11 mouse cellular contexts compared by ENCODE assay signal in the genomic region with DNA sequence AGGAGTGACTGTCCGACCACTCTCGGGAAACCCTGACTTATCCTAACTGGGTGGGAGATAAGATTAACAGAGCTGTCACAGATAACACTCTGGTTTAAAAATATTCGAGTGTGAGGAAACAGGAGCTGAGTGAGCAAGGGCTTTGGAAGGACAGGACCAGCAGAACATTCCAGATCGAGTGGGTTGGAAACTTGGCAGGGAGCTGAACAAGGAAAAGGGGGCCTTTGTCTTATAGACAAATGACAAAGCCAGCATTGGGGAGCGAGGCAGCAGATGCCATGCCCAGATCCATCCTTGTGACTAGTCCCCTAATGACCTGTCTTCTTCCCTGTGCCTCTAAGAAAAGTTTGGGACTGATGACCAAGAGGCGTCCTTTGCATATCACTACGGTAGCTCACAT. TPM values are rescaled to one million over a fixed set of nuclear protein-coding genes. Genes with fewer than 3 reads are reported as not detected.
DNase-seq lines count a peak whose midpoint lies in the region; ATAC-seq and TF ChIP-seq lines count a peak whose summit lies in the region.
"Had no signal": no experiment of that assay in that cellular context is flagged by ENCODE, and none has a peak within 500 bp of the region (broad histone marks: within the 10 kb centered on the region; RNA-seq: fewer than 3 reads in every experiment).

No protein-coding gene starts in this region.

- H3K27ac ChIP-seq in heart, embryonic 10.5 days: peak overlapping the region; percentile 91
- no peak overlapping the region for H3K27ac ChIP-seq in intestine, postnatal 0 days (ENCODE audit: low read depth, low read length)

- no peaks in the 10 kb centered on the region for H3K27me3 ChIP-seq in heart, embryonic 10.5 days (ENCODE audit: insufficient read depth, poor library complexity, severe bottlenecking)
- H3K27me3 ChIP-seq in intestine, postnatal 0 days (replicated peaks; ENCODE audit: control insufficient read depth, insufficient read depth, low read length): no peaks in the 10 kb centered on the region

- peaks cover 21% of the 10 kb centered on the region for H3K36me3 ChIP-seq in heart, embryonic 10.5 days
- H3K36me3 ChIP-seq in intestine, postnatal 0 days (ENCODE audit: control insufficient read depth, insufficient read depth): no peaks in the 10 kb centered on the region

- peak overlapping the region; percentile 35 for H3K4me2 ChIP-seq in intestine, postnatal 0 days (replicated peaks; ENCODE audit: low read depth)

- peaks cover 21% of the 10 kb centered on the region; the same call in 1 of the 2 replicates for H3K4me1 ChIP-seq in heart, embryonic 10.5 days
- 0 out of 2 replicates have a peak, but pooled peaks cover 3% of the 10 kb centered on the region for H3K4me1 ChIP-seq in intestine, postnatal 0 days (replicated peaks; ENCODE audit: control insufficient read depth, insufficient read depth, low read length)

- H3K9me3 ChIP-seq in heart, embryonic 10.5 days: no peaks in the 10 kb centered on the region
- no peaks in the 10 kb centered on the region for H3K9me3 ChIP-seq in intestine, postnatal 0 days (ENCODE audit: control insufficient read depth)

- DNase-seq in frontal cortex, postnatal 14 days (ENCODE audit: low spot score in 2 of 2): no peak
- DNase-seq in layer of hippocampus, adult 9-11 months: peak; percentile 68
- no peak for DNase-seq in layer of hippocampus, postnatal 25 days (ENCODE audit: extremely low spot score in 1 of 2, low spot score in 1 of 2)
- DNase-seq in heart, embryonic 10.5 days (ENCODE audit: low spot score): no peak
- DNase-seq: cerebellum, postnatal 36 days; spleen, adult 18-20 months; thymus, postnatal 14 days had no signal

- no peak overlapping the region for H3K9ac ChIP-seq in intestine, postnatal 0 days (ENCODE audit: low read depth, low read length)

- ATAC-seq in frontal cortex, adult (ENCODE audit: low TSS enrichment): peak; percentile 13; the same call in 1 of the 2 replicates
- no peak for ATAC-seq in intestine, postnatal 0 days
- no peak for ATAC-seq in activated CD4-positive, CD25-positive, alpha-beta regulatory T cell, adult 4 months
- no peak for ATAC-seq in megakaryocyte progenitor cell, adult 5-6 weeks (replicated peaks; ENCODE audit: poor library complexity)

- H3K4me3 ChIP-seq in heart, embryonic 10.5 days: peak overlapping the region; percentile 65
- H3K4me3 ChIP-seq in intestine, postnatal 0 days (ENCODE audit: low read depth, low read length): peak overlapping the region; percentile 21

- no peak for TF ChIP-seq CTCF in intestine, postnatal 0 days (IDR thresholded peaks at IDR 0.05; ENCODE audit: low read depth)

- 22% methylated on average over 7 of the region's 7 CpGs for WGBS in heart, embryonic 10.5 days
- 43% methylated on average over 7 of the region's 7 CpGs for WGBS in intestine, postnatal 0 days

RNA-seq across cellular contexts. Expression of a gene that starts 1.8 kb away (rescaled TPM):
- total RNA-seq in layer of hippocampus, postnatal 25 days (2021): 1 to 10 TPM in 1 of 2 experiments, under 1 TPM in 1; 0.96 to 1.7 TPM
- polyA plus RNA-seq in heart, embryonic 10.5 days (2016; fragmentation: Nextera tagmentation; extraction: Ambion mirVana): 227 and 370 TPM in 2 replicates
- 10.3 and 10.4 TPM in 2 replicates for polyA plus RNA-seq in intestine, postnatal 0 days (2015; fragmentation: Nextera tagmentation; extraction: Ambion mirVana)
- polyA plus RNA-seq in activated CD4-positive, CD25-positive, alpha-beta regulatory T cell, adult 4 months (2017; shearing (Covaris generic)): 1 to 10 TPM in 1 of 2 experiments, not detected in 1; 1.3 TPM
- total RNA-seq in megakaryocyte progenitor cell, adult 5-6 weeks (2015): not detected in 2 replicates
- not detected in 2 replicates for total RNA-seq in megakaryocyte progenitor cell, adult 5-6 weeks (2017)

RNA-seq across cellular contexts. Expression of a gene that starts 2.8 kb away (rescaled TPM):
- total RNA-seq in layer of hippocampus, postnatal 25 days (2021): 100 to 1,000 TPM; 125 to 157 TPM
- polyA plus RNA-seq in heart, embryonic 10.5 days (2016; fragmentation: Nextera tagmentation; extraction: Ambion mirVana): 483 and 791 TPM in 2 replicates
- polyA plus RNA-seq in intestine, postnatal 0 days (2015; fragmentation: Nextera tagmentation; extraction: Ambion mirVana): 80.4 and 83.2 TPM in 2 replicates
- polyA plus RNA-seq in activated CD4-positive, CD25-positive, alpha-beta regulatory T cell, adult 4 months (2017; shearing (Covaris generic)): 1 to 10 TPM; 3.7 to 4.5 TPM
- total RNA-seq in megakaryocyte progenitor cell, adult 5-6 weeks (2015): 0.71 and 0.99 TPM in 2 replicates
- total RNA-seq in megakaryocyte progenitor cell, adult 5-6 weeks (2017): 0.34 and 0.54 TPM in 2 replicates

RNA-seq across cellular contexts. Expression of a gene that starts 7.6 kb away (rescaled TPM):
- 1 to 10 TPM; 1.7 to 1.9 TPM for total RNA-seq in layer of hippocampus, postnatal 25 days (2021)
- 8.4 TPM in 2 replicates for polyA plus RNA-seq in heart, embryonic 10.5 days (2016; fragmentation: Nextera tagmentation; extraction: Ambion mirVana)
- polyA plus RNA-seq in intestine, postnatal 0 days (2015; fragmentation: Nextera tagmentation; extraction: Ambion mirVana): 45.3 and 50.2 TPM in 2 replicates
- polyA plus RNA-seq in activated CD4-positive, CD25-positive, alpha-beta regulatory T cell, adult 4 months (2017; shearing (Covaris generic)): not detected
- total RNA-seq in megakaryocyte progenitor cell, adult 5-6 weeks (2015): 0.64 TPM in 1 of 2 replicates, not detected in the other
- 0.71 TPM in 1 of 2 replicates, not detected in the other for total RNA-seq in megakaryocyte progenitor cell, adult 5-6 weeks (2017)

RNA-seq across cellular contexts. Expression of a gene that starts 14.1 kb away (rescaled TPM):
- 1 to 10 TPM; 5.1 to 5.8 TPM for total RNA-seq in layer of hippocampus, postnatal 25 days (2021)
- 10.6 and 12.2 TPM in 2 replicates for polyA plus RNA-seq in heart, embryonic 10.5 days (2016; fragmentation: Nextera tagmentation; extraction: Ambion mirVana)
- polyA plus RNA-seq in intestine, postnatal 0 days (2015; fragmentation: Nextera tagmentation; extraction: Ambion mirVana): 5.1 and 6.1 TPM in 2 replicates
- 1 to 10 TPM; 6.5 to 7.5 TPM for polyA plus RNA-seq in activated CD4-positive, CD25-positive, alpha-beta regulatory T cell, adult 4 months (2017; shearing (Covaris generic))
- 6.9 and 7.8 TPM in 2 replicates for total RNA-seq in megakaryocyte progenitor cell, adult 5-6 weeks (2015)
- total RNA-seq in megakaryocyte progenitor cell, adult 5-6 weeks (2017): 6.0 and 7.0 TPM in 2 replicates

RNA-seq across cellular contexts. Expression of a gene that starts 14.6 kb away (rescaled TPM):
- 10 to 100 TPM; 83.7 to 91.2 TPM for total RNA-seq in layer of hippocampus, postnatal 25 days (2021)
- polyA plus RNA-seq in heart, embryonic 10.5 days (2016; fragmentation: Nextera tagmentation; extraction: Ambion mirVana): 5.3 and 7.6 TPM in 2 replicates
- 2.4 and 2.9 TPM in 2 replicates for polyA plus RNA-seq in intestine, postnatal 0 days (2015; fragmentation: Nextera tagmentation; extraction: Ambion mirVana)
- under 1 TPM in 1 of 2 experiments, not detected in 1; 0.60 TPM for polyA plus RNA-seq in activated CD4-positive, CD25-positive, alpha-beta regulatory T cell, adult 4 months (2017; shearing (Covaris generic))
- total RNA-seq in megakaryocyte progenitor cell, adult 5-6 weeks (2015): 0.07 and 0.22 TPM in 2 replicates
- total RNA-seq in megakaryocyte progenitor cell, adult 5-6 weeks (2017): 0.42 and 0.44 TPM in 2 replicates

Comparison
In these comparisons a context has a peak if more than half of its experiments do, and no peak if none do; other contexts are left out.
1. RNA of a gene that starts 1.8 kb away (polyA plus RNA-seq): 227 to 370 TPM in heart, embryonic 10.5 days; 10.3 to 10.4 TPM in intestine, postnatal 0 days and 1.3 TPM in activated CD4-positive, CD25-positive, alpha-beta regulatory T cell, adult 4 months; every median in the first group is over 10 times any median in the second.
2. RNA of a gene that starts 2.8 kb away (polyA plus RNA-seq): 483 to 791 TPM in heart, embryonic 10.5 days and 80.4 to 83.2 TPM in intestine, postnatal 0 days; 3.7 to 4.5 TPM in activated CD4-positive, CD25-positive, alpha-beta regulatory T cell, adult 4 months; every median in the first group is over 10 times any median in the second.